Mouse (Mus musculus) kidney, adult 2 months (tissue): ENCODE results near the gene RPS10-NUDT3.

Experiments used
- CTCF ChIP-seq: fragments of 200-500 bp; conservative IDR thresholded peaks from 2 replicates; pipeline ENCODE4 v1.5.1; 2011; ENCODE audit warnings: low read depth, mild to moderate bottlenecking, control low read depth, low read length, moderate library complexity, mixed read lengths; ENCODE audit not compliant: insufficient read depth, insufficient read length
- POLR2A ChIP-seq: fragments of 200-500 bp; IDR thresholded peaks from one replicate; pipeline ENCODE4 v1.6.1; 2011; ENCODE audit warnings: low read depth, low read length, control low read depth

DNA sequence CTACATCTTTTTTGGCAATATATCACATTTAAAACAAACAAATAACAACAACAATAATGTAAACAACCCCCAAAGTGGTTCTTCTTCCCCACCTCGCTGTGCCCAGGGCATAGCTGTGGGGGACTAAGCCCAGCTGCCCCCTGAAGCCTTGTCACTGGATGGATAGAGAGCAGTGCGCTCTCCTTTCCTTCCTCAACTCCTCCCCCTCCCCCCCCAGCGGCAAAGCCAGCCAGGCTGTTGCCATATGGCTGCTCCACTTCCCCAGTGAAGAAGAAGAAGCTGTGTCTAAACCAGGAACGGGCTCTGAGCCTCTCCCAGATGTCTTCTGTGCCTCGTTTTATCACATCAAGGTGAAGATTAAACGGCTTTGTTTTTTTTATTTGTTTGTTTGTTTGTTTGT, 8.1 kb upstream of the RPS10-NUDT3 start:
- TF ChIP-seq CTCF (no peak), POLR2A (no peak)
